Mouse (Mus musculus): ENCODE data around the gene Abtb2.

Abtb2 gene

GRCm38 (mm10) chr2:103667962-103668815 lies 102.1 kb downstream of the Abtb2 start:
- DNase-seq = peak; percentile 74 to 78

DNA sequence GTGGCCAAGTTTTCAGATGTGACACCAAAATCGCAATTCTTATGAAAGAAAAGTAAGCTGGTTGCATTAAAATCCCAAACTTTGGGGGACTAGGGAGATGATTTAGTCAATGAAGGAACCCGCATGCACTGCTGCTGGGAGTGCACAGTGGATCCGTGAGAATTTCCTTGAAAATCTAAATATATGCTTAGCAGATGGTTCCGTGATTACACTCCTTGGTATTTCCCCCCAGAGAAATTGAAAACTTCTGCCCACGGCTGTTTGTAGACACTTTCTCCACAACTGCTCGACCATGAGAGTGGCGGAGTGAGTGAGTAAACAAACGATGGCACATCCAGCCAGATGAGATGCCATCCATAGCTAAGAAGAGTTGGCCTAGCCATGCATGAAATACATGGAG lies 102.8 kb downstream of the Abtb2 start:
- DNase-seq = no peak

DNA sequence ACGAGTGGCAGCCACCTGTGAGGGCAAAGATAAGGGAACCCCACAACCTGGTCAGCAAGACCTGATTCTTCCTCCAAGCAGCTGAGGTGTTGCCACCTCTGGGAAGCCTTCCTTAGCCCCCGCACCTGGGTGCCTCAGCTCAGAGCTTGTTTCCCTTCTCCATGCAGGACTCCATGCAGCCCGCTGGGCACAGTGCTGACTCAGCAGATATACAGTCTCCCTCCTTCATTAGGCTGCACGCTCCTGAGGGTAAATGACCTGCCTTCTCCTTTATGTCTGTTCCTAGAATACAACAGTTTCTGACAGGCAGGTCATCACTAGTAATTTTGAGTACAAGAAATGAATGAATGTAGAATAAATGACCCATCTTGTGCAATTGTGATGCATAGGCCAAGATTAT lies 103.5 kb downstream of the Abtb2 start:
- no peak for DNase-seq

DNA sequence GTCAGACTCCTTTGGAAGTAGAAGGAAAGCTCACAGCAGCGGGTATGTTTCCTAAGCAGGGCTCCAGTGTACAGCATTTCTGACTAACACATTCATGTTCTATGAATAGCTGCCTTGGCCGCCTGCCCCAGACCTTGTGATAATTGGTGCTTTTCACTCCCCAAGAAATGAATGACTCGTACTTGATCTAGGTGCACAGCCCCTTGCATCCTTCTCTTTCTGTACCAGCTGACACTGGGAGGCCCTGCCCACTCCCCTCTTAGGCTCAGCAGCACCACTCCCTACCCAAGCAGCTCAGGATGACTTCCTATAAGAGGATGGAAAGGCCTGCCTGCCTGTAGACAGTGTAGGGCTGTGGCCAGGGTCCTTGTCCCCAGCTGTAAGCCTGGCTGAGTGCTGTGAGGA lies 104.2 kb downstream of the Abtb2 start:
- peak; percentile 46 to 66 for DNase-seq

GRCm38 (mm10) chr2:103672573-103673119 lies 106.5 kb downstream of the Abtb2 start:
- no peak for DNase-seq

DNA sequence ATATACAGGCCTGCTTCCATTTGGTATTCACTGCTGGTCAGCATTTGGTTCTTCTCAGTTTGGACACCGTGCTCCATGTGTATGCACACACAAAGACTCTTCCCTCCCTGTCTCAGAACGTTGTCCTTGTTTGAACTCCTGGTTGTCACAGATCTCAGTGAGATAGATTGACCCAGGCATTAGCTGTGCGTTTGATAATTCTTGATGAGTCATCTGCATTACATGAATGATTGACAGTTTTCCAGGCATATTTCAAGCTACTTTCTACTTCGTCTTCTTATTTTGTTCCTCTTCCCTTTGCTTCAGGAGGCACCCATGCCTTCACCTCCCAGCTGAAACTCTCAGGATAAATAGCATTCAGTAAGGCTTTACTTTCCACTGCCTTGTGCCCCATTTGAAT lies 107.5 kb downstream of the Abtb2 start:
- DNase-seq = no peak

DNA sequence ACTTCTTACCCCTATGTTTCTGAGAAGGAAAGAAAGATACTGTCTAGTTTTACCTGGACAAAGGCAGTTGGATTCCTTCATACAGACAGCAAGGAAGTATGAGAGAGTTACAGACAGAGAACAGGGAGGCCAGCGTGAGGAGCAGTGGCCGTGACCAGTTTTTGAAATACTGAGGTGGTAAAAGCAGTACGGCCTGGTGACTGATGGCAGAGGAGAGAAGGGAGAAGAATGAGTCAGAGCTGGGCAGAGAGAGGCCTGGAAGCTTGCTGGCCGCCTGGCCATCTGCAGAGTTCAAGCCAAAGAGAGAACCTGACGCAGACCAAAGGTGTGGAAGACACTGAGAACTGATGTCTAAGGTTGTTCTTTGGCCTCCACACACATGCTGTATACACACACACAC lies 109.3 kb downstream of the Abtb2 start:
- DNase-seq = no peak

GRCm38 (mm10) chr2:103676808-103677207 lies 110.7 kb downstream of the Abtb2 start:
- DNase-seq = no peak

GRCm38 (mm10) chr2:103677614-103678369 lies 111.7 kb downstream of the Abtb2 start:
- no peak for DNase-seq

DNA sequence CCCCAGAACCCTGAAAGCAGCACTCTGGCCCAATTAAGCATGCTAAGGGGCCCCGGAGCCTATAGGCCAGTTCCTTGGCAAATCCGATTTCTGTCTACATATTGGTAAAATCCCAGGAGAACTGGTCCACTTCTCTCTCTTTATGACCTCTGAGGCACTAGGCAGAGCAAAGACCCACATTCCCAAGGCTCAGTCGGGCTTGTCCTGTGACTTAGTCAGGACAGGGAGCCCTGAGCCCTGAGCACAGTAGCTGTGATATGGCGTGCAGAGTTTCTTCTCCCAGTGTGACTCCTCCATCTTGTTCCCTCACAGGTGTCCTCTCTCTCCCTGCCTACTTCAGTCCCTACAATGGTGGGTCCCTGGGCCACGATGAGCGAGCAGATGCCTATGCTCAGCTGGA lies 112.3 kb downstream of the Abtb2 start:
- no peak for DNase-seq

- no peak for DNase-seq
Measured at GRCm38 (mm10) chr2:103680364-103681110, 114.4 kb downstream of the Abtb2 start.

GRCm38 (mm10) chr2:103681149-103681548 lies 115.0 kb downstream of the Abtb2 start:
- DNase-seq = no peak

GRCm38 (mm10) chr2:103682261-103682722 lies 116.2 kb downstream of the Abtb2 start:
- peak; percentile 34 to 58 for DNase-seq

GRCm38 (mm10) chr2:103682927-103683442 lies 116.9 kb downstream of the Abtb2 start:
- DNase-seq = no peak

DNA sequence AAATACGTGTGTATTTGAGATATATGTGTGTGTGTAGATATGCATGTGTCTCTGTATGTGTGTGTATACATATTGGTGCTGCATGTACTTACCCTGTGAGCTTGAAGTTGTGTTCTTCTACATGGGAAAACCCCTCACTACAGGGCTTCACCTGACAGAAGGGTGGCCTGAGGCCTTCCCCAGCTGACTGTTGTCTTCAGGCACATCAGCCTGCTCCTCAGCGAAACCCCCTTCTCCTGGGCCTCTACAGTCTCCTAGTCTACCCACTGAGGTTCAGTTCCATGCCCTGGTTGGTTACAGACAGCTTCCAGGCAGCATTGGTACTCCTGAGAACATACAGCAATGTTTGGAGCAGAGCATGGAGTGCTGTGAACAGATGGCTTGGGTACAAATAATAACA lies 118.3 kb downstream of the Abtb2 start:
- no peak for DNase-seq

GRCm38 (mm10) chr2:103684926-103685577 lies 118.9 kb downstream of the Abtb2 start:
- DNase-seq = peak; percentile 36 to 82

DNA sequence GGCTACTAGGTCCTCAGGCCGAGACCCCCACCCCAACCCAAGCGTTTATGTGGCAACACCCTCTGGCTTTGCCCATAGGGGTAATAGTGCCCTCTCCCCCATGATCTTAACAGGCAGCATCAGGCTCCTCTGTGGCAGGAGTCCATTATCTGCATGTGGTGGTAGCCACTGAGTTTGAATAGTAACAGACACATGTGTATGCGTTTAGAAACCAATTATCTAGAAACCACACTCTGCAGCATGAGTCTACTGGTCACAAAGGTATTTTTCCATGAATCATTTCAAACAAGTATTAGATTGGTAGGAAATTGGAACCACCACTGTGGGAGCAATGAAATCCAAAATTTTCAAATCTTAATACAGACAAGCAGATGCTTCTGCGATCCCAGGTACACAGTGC lies 119.5 kb downstream of the Abtb2 start:
- DNase-seq = no peak

DNA sequence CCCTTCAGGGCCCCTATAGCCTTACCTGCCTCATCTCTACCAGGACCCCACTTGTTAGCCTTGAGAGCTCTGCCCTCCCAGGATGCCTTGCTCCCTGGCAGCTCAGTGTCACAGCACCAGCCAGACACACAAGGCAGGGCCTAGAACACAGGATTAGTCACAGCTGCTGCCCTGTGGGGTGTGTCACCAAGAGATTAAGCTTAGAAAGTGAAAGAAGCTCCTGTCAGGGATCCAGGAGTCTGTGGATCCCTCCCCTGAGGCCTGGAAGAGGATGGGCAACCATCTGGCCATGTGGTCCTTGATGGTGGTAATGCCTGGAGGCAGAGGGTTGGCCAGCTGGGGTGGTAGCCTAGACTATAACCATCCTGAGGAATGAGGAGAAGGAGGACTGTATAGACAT lies 121.0 kb downstream of the Abtb2 start:
- no peak for DNase-seq

DNA sequence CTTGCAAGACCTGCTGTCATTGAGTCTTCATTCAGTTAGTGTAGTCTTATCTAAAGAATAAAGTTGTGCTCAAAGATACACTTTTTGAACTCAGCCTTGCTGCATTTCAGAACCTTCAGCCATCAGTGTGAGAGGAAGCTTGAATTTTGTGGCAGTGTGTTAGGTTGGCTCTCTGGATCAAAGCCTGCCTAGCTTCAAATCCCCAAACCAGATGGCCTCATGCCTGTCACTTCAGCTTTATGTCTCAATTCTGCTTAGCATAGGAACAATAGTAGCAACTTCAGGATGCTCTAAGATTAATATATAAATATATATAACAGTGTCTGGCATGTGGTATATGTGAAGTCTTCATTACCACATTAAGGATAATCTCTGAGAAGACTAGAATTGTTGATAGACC lies 121.8 kb downstream of the Abtb2 start:
- no peak for DNase-seq

- peak; percentile 54 to 75 for DNase-seq
Measured at GRCm38 (mm10) chr2:103690425-103690824, 124.3 kb downstream of the Abtb2 start.

- no peak for DNase-seq
Measured at GRCm38 (mm10) chr2:103690828-103691227, 124.7 kb downstream of the Abtb2 start.

- DNase-seq = no peak
Measured at GRCm38 (mm10) chr2:103691278-103691677, 125.2 kb downstream of the Abtb2 start.

All from lung, postnatal 4 days (tissue).